Mouse (Mus musculus): Measurements from ENCODE around the gene Gabpb2.

Gene Gabpb2

DNA sequence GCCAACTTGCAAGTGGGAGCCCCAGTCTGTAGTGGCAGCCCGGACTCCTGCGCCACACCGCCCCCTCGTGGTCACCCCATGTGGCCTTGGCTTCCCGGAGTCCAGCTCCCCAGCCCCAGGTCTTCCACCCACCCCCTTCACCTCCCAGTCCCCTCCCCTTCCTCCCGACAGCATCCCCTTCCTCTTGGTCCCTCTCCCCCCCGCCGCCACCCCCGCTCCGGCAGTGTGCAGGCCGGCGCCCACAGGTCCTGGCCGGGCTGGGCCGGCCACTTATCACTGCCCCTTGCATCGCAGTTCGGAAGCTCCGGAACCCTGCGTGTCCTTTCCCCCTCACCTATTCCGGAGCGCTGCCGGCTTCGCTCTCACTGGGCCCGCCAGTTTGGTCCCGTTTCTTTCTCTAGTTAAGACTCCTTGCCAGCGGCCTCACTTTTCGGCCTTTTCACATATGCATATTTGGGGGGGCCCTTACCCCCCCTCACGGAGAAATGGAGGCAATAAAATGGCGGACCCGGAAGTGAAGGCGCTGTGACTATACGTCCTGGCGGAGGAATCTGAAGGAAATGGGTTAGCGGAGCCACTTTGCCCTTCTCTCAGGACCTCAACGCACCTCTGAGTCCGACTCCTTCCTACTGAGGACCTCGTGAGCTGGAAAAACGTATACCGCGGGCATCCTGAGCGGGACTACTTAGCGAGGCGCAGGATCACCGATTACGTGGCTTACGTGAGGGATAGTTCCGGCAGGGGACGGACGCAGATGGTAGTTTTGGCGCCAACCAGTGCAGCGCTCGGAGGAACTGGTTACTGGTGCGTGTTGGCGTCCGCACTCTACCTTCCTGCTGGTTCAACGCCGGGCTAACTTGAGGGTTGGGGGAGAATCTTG lies at the start of gene Gabpb2:
Gabpb2 (minus strand) TSS at position 662 of the 880 bp plus-strand sequence.
- peak; percentile 97 to 100 for DNase-seq (ENCODE audit: low spot score in 2 of 2)

DNA sequence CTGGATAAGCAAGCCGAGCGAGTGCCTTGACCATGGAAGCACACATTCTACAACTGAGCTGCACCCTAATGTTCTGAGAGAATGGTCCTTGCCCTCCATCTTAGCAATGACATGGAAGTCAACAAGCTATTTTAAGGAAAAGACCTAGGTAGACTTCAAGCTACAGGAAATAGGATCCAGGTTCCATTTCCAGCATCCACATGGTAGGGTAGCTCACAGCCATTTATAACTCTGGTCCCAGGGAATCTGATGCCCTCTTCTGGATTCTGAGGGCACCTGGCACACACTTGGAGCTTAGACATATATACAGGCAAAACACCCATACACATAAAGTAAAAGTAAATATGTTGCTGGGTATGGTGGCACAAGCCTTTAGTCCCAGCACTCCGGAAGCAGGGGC lies 48.3 kb upstream of the Gabpb2 start:
- DNase-seq (ENCODE audit: low spot score in 2 of 2) = no peak

DNA sequence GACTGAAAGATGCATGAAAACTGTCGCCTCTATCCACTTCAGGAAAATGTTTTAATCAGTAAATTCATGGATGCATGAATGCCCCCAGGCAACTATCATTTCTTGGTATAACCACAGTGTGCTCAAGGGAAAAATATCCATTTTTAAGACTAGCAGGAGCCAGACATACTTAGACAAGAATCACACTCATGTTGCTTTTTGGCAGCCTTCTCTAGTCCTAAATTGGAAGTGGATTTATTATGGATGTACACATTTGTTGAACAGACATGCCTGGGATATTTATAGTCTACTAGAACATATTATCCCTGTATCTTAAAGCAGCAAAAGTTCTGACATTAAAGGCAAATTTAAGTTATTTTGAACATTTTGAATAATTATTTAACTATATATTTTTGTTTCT lies 47.0 kb upstream of the Gabpb2 start:
- DNase-seq (ENCODE audit: low spot score in 2 of 2) = no peak

DNA sequence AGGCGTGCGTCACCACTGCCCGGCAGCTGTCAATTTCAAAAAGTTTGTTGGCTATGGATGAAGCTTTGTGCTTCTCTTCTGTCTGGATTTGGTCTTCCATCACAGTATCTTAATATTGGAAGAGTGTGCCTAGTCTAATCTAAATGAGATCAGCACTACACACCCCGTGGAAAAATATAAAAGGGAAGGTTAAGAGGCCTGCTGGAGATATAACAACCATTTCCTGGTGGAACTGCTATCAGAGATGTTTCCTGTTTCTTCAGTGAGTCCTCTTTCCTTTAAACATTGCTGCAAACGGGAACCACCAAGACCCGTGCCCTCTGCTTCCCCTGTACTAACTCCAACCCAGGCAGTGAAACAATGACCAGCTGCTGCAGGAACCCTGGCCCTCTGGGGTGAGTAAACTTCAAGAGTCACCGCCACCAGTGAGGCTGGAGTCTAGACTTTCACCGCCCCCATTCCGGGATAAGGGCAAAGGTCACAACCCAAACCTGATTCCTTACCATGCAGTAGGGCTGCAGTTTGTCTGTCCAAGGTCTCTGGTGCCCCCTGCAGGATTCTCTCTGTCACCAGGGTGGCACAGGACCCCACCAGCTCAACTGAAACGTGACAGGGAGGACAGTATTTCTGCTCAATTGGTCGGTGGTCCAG lies 45.5 kb upstream of the Gabpb2 start:
- peak; percentile 78 to 88 for DNase-seq (ENCODE audit: low spot score in 2 of 2)

DNA sequence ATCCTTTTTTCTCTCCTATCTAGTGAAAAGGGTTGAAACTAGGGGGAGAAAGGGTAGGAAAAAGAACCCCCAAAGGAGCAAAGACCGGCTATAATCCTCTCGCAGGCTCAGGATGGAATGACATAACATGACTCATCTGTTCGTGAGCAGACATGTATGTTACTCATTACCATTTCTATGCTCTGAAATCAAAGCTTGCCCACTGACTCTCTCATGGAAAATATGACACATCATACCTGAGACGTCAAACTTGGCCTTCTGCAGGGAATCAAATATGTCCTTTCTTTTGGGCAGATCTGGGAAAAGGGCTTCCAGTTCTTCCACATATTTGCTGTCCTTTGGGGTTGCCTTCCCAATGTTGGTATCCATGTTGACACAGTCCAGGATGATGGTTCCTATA lies 44.3 kb upstream of the Gabpb2 start:
- DNase-seq (ENCODE audit: low spot score in 2 of 2) = no peak

DNA sequence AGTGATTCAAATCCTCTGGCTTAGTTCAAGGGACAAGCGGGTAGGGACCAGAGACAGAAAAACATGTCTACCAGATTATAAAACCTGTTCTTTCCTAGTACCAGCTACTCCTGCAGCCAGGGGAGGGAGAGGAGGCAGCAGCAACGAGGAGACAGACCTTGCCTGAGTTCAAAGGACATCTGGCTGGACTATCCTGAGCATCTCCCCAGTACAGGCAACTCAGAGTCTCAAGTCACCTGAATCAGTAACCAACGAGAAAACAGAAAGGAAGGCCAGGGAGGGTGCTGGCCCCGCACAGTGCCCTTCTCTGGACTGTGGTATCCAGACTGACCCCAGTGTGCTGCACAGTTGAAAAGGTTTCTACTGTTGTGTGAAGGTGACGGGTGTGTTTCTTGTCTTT lies 39.2 kb upstream of the Gabpb2 start:
- no peak for DNase-seq (ENCODE audit: low spot score in 2 of 2)

DNA sequence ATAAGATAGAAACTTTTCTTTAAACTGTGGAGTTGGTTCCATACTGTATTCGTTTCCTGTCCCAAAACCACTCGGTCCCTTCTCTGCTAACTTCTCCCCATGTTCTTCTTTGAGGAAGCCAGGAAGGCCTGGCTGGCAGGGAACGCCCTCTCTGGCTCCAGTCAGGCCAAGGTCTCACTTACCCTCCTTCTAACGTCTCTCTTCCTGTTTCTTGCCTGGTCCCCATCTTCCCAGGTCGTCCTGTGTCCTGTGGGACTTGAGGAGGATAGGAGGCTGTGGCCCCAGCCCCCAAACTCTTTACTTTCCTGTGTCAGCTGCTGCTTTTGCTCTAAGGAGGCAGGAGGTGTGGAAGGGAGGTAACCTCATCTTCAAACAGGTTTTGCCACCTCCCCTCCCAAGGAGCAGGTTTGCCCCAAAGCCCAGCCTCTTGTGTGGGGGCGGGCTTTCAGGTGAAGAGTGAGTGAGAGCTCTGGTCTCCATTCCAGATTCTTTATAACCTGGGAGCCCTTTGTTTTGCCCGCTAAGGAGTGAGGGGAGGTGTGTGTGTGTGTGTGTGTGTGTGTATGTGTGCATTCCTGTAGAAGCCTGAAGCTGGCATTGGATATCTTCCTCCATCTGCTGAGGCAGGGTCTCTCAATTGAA lies 33.2 kb upstream of the Gabpb2 start, which contains the start of gene Bnipl:
Bnipl (minus strand) TSS at position 411 of the 642 bp plus-strand sequence.
- DNase-seq (ENCODE audit: low spot score in 2 of 2) = no peak

DNA sequence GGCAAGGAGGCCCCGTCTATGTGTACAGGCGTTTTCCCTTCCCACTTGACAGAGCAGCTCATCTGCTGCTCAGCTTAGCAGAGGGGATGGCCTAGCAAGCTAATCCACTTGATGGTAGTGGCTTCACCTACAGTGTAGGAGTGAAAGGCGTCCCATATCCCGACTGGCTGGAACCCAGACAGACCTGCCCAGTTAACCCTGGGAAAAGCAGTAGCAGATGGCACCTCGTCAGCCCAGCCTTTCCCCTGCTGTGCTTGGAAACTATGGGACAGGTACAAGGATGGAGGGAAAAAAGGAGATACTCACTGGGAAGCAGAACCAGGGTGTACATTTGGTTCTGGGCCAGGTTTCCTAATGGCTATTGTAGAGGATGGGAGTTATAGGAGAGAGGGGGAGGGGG lies 32.6 kb upstream of the Gabpb2 start:
- DNase-seq (ENCODE audit: low spot score in 2 of 2) = no peak

DNA sequence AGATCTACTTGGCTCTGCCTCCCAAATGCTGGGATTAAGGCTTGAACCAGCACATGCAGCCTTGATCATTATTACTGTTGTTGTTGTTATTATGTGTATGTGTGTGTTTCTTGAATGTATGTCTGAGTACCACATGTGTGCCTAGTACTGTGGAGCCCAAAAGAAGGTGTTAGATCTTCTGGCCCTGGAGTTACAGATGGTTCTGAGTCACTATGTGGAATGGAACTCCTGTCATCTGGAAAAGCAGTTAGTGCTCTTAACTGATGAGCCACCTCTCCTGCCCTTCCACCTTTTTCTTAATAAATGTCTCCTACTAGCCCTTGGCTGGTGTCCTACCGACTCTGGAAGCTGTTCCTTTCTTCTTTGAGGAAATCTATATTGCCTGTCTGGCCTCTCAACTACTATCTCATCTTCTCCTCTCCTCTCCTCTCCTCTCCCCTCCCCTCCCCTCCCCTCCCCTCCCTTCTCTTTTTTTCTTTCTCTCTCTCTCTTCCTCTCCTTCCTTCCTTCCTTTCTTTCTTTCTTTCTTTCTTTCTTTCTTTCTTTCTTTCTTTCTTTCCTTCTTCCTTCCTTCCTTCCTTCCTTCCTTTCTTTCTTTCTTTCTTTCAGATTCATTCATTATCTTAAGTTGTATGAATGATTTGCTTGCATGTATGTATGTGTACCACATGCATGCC lies 30.1 kb upstream of the Gabpb2 start:
- no peak for DNase-seq (ENCODE audit: low spot score in 2 of 2)

DNA sequence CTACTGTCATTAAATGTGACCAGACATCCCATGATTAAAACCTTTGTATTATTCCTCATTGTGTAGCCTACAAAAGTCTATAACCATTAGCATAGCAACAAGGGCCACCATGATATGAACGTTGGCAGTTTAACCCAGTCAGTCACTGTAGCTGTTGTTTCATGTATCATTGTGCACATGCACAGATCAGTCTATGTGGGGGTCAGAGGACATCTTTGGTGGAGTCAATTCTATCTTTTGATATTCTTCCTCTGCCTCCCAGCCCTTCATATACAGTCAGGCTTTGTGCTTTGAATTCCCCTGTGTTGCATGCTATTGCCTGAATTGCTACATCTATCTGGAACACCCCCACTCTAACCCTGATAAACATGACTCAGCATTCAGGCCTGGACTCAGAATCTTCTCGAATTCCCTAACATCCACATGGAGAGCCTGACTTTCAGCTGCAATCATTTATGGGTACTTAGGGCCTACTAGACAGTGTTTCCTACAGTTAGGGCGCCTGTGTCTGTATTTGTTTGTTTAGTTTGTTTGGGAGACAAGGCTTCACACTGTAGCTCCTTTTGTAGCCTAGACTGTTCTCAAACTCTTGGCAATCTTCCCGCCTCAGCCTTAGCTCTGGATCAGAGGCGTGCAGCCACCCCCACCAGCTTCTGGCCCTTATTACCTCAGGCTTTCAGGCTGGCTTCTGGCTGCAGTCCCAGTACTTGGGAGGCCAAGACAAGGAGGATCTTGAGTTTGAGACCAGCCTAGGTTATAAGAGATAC lies 28.9 kb upstream of the Gabpb2 start:
- DNase-seq (ENCODE audit: low spot score in 2 of 2) = peak in 1 of 2 experiments; percentile 50

DNA sequence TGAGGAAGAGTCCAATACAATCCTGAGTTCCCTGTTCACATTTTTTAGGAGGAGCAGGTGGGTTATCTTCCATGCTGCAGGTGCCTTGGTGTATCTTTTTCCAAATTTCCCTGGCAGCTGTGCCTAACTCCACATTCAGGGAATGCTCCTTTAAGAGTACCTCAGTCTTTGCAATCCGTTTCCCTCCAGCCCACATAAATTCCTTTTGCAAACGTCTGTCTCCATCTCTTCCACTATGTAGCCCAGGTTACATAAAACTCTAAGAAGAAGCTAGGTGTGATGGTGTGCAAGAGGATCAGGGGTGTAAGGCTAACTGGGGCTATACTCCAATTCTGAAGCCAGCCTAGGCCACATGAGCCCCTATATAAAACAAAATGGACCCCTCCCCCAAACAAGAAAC lies 25.4 kb upstream of the Gabpb2 start:
- DNase-seq (ENCODE audit: low spot score in 2 of 2) = no peak

DNA sequence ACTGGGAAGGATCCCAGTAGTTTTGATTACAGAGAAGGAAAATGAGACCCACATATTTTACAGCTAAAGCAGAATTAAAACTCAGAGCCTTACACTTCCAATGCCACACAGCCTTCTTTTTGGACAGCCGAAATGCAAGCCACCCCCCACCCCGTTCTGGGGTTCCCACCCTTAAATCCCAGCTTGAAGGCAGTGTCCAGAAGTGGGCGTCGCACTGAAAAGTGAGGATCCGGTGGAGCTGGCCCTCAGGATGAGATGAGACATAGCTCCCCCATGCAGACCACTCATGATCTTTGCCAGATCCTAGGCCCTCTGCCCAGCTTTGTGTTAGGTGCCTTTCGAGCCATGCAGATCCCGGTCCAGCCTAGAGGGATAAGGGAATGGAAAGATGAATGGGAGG lies 23.8 kb upstream of the Gabpb2 start, which contains the start of gene Gm128:
Gm128 (minus strand) TSS at position 101 of the 400 bp plus-strand sequence.
- DNase-seq (ENCODE audit: low spot score in 2 of 2) = no peak

DNA sequence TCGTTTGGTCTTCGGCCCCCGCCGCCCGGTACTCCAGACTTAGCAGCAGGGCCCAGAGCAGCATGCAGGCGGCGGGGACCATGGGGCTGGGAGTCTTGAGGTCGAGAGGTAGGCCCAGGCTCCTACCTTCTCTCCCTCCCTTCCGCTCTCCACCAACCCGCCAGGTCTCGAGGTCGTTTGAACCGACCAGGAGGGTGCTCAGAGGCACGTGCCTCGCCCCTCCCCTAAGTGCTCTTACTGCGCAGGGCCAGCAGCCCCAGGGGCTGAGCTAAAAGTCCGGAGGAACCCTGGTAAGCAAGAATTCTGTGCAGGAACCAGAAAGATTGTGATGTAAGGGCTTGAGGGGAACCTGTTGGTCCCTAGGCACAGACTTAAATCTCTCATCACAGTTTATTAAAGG lies 23.2 kb upstream of the Gabpb2 start:
- DNase-seq (ENCODE audit: low spot score in 2 of 2) = no peak

DNA sequence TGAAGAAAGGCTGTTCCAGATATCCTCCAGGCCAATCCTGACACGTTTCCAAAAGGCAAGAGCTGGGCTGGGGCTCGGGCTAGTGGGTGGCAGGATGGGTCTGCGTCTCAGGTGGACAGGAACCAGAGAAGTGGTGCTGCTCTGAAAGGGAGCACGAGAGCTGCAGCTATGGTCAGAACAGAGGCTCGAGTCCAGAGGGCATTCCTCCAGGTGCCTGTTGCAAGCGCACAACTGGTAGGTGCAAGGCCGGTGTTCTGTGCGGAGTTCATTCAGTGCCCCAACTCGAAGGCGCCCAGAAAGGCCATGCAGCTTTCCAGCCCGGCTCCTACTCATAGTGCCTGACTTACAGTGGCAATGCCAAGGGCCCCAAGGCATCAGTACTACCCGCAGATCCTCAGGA lies 22.3 kb upstream of the Gabpb2 start:
- no peak for DNase-seq (ENCODE audit: low spot score in 2 of 2)

DNA sequence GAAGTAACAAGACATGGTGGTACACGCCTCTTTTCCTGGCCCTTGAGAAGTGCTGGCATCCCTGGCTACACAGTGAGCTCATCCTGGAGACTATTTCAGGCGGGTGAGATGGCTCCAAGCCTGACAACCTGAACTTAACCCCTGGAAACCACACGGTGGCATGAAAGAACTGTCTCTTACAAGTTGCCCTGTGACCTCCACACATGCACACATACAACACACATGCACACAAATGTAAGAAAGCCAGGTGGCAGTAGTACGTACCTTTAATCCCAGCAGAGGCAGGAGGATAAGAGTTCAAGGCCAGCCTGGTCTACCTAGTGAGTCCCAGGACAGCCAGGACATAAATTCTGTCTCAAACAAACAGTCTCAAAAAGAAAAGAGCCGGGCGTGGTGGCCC lies 21.3 kb upstream of the Gabpb2 start:
- DNase-seq (ENCODE audit: low spot score in 2 of 2) = no peak

DNA sequence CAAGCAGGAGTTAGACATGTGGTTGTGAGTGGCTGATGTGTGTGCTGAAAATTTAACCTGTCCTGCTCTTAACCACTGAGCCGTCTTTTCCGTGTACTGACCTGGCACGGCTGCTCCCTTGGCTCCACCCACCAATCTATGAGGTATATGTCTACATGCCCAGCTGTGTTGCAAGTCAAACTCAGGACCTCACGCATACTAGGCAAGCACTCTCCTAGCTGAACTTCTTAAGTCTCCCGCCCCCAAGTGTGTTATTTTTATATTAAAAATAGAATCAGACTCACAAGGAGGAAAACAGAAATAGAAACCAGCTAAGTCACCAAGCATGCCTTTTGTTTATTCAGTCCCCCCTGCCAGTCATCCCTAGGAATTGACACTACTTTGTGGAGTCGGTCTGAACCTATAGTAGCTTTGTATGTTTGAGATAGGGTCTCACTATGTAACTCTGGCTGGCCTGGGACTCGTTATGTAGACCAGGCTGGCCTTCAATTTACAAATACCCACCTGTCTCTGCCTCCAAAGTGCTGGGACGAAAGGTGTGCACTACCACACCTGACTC lies 19.9 kb upstream of the Gabpb2 start:
- no peak for DNase-seq (ENCODE audit: low spot score in 2 of 2)

DNA sequence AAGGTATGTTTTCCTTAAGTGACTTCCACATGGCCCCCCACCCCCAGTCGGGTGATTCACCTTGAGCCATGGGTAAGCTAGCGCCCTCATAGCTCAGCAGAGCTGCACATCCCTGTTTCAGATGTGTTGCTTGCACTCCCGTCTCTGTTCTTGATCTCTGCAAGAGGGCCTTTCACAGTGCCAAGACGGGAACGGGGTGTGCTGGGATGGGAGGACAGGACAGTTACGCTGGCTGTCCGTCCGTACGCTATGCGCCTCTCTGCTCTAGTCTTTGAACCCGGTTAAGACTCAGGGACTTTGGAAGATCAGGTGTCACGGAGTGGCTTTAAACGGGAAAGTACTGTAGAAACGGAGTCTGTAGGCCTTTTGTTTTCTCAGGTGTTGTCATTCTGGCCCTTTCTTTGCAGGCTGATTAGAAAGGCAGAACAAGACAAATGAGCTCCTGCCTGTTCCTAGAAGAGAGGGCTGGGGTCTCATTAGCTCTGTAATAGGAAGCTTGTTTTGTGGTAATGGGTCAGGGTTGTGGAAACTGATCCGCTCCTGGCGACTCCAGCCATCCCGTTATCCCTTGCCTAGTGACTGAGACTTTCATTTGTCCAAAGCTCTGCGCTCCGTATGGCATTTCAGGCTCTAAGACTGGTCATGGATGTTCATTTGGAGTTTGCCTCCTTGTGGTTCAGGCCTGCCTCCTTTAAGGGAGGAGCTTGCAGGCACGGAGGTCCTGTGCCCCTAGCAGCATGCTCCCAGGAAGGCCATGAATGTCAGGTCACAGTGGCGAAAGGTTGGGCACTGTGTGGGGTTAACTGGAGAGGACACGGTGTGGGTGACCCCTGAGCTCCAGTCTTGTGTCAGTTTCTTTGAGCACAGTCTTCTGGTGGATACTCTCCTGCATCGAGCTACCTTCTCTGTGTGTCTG lies 17.9 kb upstream of the Gabpb2 start:
- no peak for DNase-seq (ENCODE audit: low spot score in 2 of 2)

DNA sequence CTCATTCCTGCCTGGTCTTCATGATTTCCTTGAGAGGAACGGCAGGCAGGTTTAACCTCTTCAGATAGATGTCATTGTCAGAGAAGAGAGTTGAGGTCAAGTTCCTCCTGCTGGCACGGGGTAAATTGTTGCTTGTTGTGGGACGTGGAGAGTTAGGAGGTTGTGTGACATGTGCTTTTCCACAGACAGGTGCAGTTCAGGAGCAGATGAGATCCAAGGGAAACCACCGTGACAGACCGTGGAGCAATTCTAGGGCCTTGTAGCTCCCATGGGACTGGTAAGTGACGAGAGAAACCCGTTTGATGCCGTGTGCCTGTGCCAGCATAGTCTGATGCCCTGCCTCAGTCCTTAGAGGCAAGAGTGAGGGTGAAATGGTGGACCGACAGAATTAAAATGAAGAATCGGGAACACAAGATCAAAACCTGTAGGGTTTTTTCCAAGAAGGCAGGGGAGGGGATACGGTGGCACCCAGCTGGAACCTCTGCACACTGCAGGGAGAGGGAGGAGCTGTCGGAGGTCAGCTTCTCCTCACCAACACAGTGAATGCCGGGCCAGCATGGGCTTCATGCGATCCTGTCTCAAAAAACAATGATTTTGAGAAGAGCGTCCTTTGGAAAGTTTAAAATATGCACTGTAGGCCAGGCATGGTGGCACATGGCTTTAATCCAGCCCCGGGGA lies 15.7 kb upstream of the Gabpb2 start:
- no peak for DNase-seq (ENCODE audit: low spot score in 2 of 2)

DNA sequence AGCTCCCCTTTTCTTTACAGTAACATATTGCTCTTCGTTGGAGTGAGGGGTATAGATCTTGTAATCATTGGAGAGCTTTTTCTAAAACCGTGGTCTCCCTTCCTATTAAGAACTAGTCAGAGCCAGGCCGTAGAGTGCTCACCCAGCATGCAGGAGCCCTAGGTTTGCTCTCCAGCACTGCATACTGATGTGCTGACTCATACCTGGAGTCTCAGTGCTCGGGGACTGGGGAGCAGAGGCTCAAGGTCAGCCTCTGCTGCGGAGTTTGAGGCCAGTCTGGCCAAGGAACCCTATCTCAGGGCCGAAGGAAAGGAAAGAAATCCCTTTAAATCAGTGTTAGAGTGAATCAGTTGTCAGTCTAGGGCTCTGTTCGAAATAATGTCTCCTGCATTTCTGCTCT lies 15.1 kb upstream of the Gabpb2 start:
- DNase-seq (ENCODE audit: low spot score in 2 of 2) = no peak
